Mouse (Mus musculus) stomach, postnatal 0 days (tissue): ENCODE results near the gene Apbb2.

Source experiments
- CTCF ChIP-seq: IDR thresholded peaks from 2 replicates; pipeline ENCODE4 v1.5.1; 2016; ENCODE audit warnings: antibody characterized with exemption, low read depth, mild to moderate bottlenecking, moderate library complexity
- EP300 ChIP-seq: optimal IDR thresholded peaks from 2 replicates; pipeline ENCODE3; 2016; ENCODE audit warnings: antibody characterized with exemption

- TF ChIP-seq CTCF (no peak), EP300 (no peak)
Observed at GRCm38 (mm10) chr5:66373515-66374164, 244.9 kb downstream of the Apbb2 start.
